Mouse (Mus musculus) liver, postnatal 0 days (tissue): ENCODE results near the gene Cyth4. TPM values are rescaled to one million over a fixed set of nuclear protein-coding genes. Genes with fewer than 3 reads are reported as not detected.

Experiments used
- ATAC-seq: fragments of 200-750 bp; cut with Nextera tagmentation; 2 replicates; pipeline ENCODE4 v1.8.0; 2017; ENCODE audit warnings: mild to moderate bottlenecking, moderate library complexity
- DNase-seq: peaks from one replicate; pipeline ENCODE4 v3.0.0-alpha.2; 2016
- H3K27ac ChIP-seq: fragments of 300-500 bp; sonication (generic); 2 replicates; pipeline ENCODE4 v1.5.1; 2014; ENCODE audit warnings: antibody characterized with exemption, moderate library complexity, mild to moderate bottlenecking, low read depth
- H3K27me3 ChIP-seq: fragments of 300-500 bp; sonication (generic); 2 replicates; pipeline ENCODE4 v1.6.1; 2014; ENCODE audit warnings: low read length, control low read depth, mixed read lengths; ENCODE audit not compliant: insufficient read depth
- H3K36me3 ChIP-seq: fragments of 300-500 bp; sonication (generic); replicated peaks from 2 replicates; pipeline ENCODE4 v1.6.1; 2014; ENCODE audit warnings: mild to moderate bottlenecking, control low read depth, low read length, moderate library complexity, mixed read lengths; ENCODE audit not compliant: insufficient read depth
- H3K4me1 ChIP-seq: fragments of 300-500 bp; sonication (generic); 2 replicates; pipeline ENCODE4 v1.6.1; 2014; ENCODE audit warnings: antibody characterized with exemption, mild to moderate bottlenecking, control low read depth; ENCODE audit not compliant: insufficient read depth
- H3K4me2 ChIP-seq: fragments of 300-500 bp; sonication (generic); 2 replicates; pipeline ENCODE4 v1.6.1; 2014; ENCODE audit warnings: low read depth, mild to moderate bottlenecking, low read length, moderate library complexity, mixed read lengths
- H3K4me3 ChIP-seq: fragments of 300-500 bp; sonication (generic); 2 replicates; pipeline ENCODE4 v1.5.1; 2014; ENCODE audit warnings: low read depth, low read length
- H3K9ac ChIP-seq: fragments of 300-500 bp; sonication (generic); replicated peaks from 2 replicates; pipeline ENCODE4 v1.6.1; 2014; ENCODE audit warnings: mild to moderate bottlenecking, moderate library complexity
- H3K9me3 ChIP-seq: fragments of 300-500 bp; sonication (generic); 2 replicates; pipeline ENCODE4 v1.6.1; 2016; ENCODE audit warnings: mild to moderate bottlenecking, control low read depth, low read length, mixed read lengths
- CTCF ChIP-seq: sonication (generic); IDR thresholded peaks from 2 replicates; pipeline ENCODE4 v1.5.1; 2016; ENCODE audit warnings: antibody characterized with exemption, low read depth
- EP300 ChIP-seq: IDR thresholded peaks from 2 replicates; pipeline ENCODE4 v1.6.1; 2016; ENCODE audit warnings: antibody characterized with exemption, low read depth, mild to moderate bottlenecking
- WGBS: fragments of 180-500 bp; shearing (Covaris S2); extraction: QIAGEN DNeasy Blood & Tissue Kit; methylation state at CpG from one replicate; pipeline ENCODE4 v1.1.7; 2014; ENCODE audit not compliant: insufficient replicate concordance; 5-methylcytosine and 5-hydroxymethylcytosine counted together
- polyA plus RNA-seq: library from polyadenylated mRNA; unstranded; fragments of >200 nt; fragmentation: Nextera tagmentation; extraction: Ambion mirVana; gene quantifications from 2 replicates; pipeline ENCODE4 v1.2.1, GENCODE M21; 2015

Cyth4 gene
- polyA plus RNA-seq, 1 experiment from 2014 or later, result 13.3 TPM

- no peak for TF ChIP-seq CTCF
- TF ChIP-seq EP300, result no peak
- Histone ChIP-seq H3K4me1 (no peaks in the 10 kb centered on the region), H3K9me3 (no peaks in the 10 kb centered on the region), H3K36me3 (no peaks in the 10 kb centered on the region), H3K4me2 (no peak overlapping the region), H3K27ac (no peak overlapping the region), H3K9ac (no peak overlapping the region), H3K4me3 (no peak overlapping the region), H3K27me3 (no peaks in the 10 kb centered on the region)
- DNase-seq, result no peak
- no peak for ATAC-seq
- WGBS, result 66% methylated on average over 5 of the region's 5 CpGs
Observed at GRCm38 (mm10) chr15:78664268-78664667, 67.4 kb downstream of the Cyth4 start.

DNA sequence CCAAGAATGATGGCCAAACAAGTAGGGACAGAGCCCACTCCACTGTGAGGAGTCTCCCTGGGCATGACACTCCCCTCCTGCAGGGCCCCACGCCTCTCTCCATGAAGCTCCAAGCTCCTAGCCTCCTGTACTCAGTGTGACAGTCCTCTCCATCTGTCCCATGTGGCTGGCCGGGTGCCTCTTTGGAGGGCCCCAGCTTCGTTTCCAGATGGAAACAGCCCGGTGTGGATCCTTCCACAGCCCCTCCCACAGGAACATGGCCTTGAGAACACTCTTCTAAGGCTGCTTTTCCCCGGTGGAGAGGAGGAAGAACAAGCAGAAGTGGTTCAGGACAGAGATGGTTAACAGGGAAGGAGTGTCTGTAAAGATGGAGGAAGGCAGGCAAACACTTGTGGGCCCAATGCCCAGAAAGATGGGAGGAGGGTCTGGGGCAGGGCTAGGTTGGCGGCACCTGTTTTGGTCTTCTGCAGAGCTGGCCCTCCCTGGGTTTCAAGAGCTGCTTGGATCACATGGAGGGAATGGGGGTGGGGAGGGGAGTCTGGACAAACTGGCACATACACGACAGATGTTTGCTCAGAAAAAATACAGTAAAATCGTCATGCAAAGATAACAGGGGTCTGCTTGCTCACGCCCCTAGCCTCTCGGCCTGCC is 72.5 kb downstream of the Cyth4 start:
- DNase-seq, result no peak
- H3K27ac ChIP-seq, result no peak overlapping the region
- H3K36me3 ChIP-seq, result no peaks in the 10 kb centered on the region
- WGBS, result 47% methylated on average over 10 of the region's 10 CpGs
- TF ChIP-seq EP300, result no peak
- TF ChIP-seq CTCF, result no peak
- no peak overlapping the region for H3K9ac ChIP-seq
- H3K9me3 ChIP-seq, result no peaks in the 10 kb centered on the region
- H3K4me2 ChIP-seq, result no peak overlapping the region
- H3K27me3 ChIP-seq, result peaks cover 28% of the 10 kb centered on the region
- H3K4me3 ChIP-seq, result no peak overlapping the region
- H3K4me1 ChIP-seq, result no peaks in the 10 kb centered on the region
- no peak for ATAC-seq

GRCm38 (mm10) chr15:78670341-78670740 is 73.5 kb downstream of the Cyth4 start:
- DNase-seq (no peak), ATAC-seq (no peak)
- H3K9me3 ChIP-seq, result no peaks in the 10 kb centered on the region
- WGBS, result 42% methylated on average over 5 of the region's 5 CpGs
- no peak overlapping the region for H3K4me2 ChIP-seq
- no peak overlapping the region for H3K9ac ChIP-seq
- TF ChIP-seq CTCF (no peak), EP300 (no peak)
- H3K4me3 ChIP-seq, result no peak overlapping the region
- H3K36me3 ChIP-seq, result no peaks in the 10 kb centered on the region
- H3K27ac ChIP-seq, result no peak overlapping the region
- H3K27me3 ChIP-seq, result peaks cover 28% of the 10 kb centered on the region
- H3K4me1 ChIP-seq, result no peaks in the 10 kb centered on the region

Other genes starting within 250 kb of the Cyth4 start
- gene Tex33, start 201.1 kb upstream of the Cyth4 start, polyA plus RNA-seq, result not detected in 2 replicates
- 361 and 363 TPM in 2 replicates for gene Tst, start 191.1 kb upstream of the Cyth4 start, polyA plus RNA-seq
- gene Mpst, start 190.6 kb upstream of the Cyth4 start, polyA plus RNA-seq, result 4.3 and 7.0 TPM in 2 replicates
- 6.0 and 6.1 TPM in 2 replicates for gene Kctd17, start 168.5 kb upstream of the Cyth4 start, polyA plus RNA-seq
- gene Tmprss6, start 128.4 kb upstream of the Cyth4 start, polyA plus RNA-seq, result 73.4 and 80.3 TPM in 2 replicates
- gene Il2rb, start 101.8 kb upstream of the Cyth4 start, polyA plus RNA-seq, result 2.0 and 2.1 TPM in 2 replicates
- gene C1qtnf6, start 65.6 kb upstream of the Cyth4 start, polyA plus RNA-seq, result 4.3 and 4.4 TPM in 2 replicates
- gene Sstr3, start 52.4 kb upstream of the Cyth4 start, polyA plus RNA-seq, result not detected in 2 replicates
- gene Rac2, start 24.3 kb upstream of the Cyth4 start, polyA plus RNA-seq, result 120 and 127 TPM in 2 replicates
- gene Elfn2, start 121.7 kb downstream of the Cyth4 start, polyA plus RNA-seq, result not detected in 2 replicates
- 4.7 and 4.8 TPM in 2 replicates for gene Mfng, start 176.4 kb downstream of the Cyth4 start, polyA plus RNA-seq
- 1.5 and 1.8 TPM in 2 replicates for gene Card10, start 206.0 kb downstream of the Cyth4 start, polyA plus RNA-seq
- 12.6 and 19.8 TPM in 2 replicates for gene Cdc42ep1, start 245.6 kb downstream of the Cyth4 start, polyA plus RNA-seq